Comparison of ENCODE assay signal across 8 mouse cellular contexts in genomic region chr6:31190628-31191373, GRCm38 (mm10).
DNase-seq lines count a peak whose midpoint lies in the region; ATAC-seq lines count a peak whose summit lies in the region.

No protein-coding gene starts in this region.

- WGBS in forebrain, embryonic 14.5 days = 48% methylated on average over 5 of the region's 5 CpGs
- 58% methylated on average over 5 of the region's 5 CpGs for WGBS in forebrain, embryonic 12.5 days
- WGBS in midbrain, embryonic 13.5 days = 48% methylated on average over 5 of the region's 5 CpGs
- 52% methylated on average over 5 of the region's 5 CpGs for WGBS in midbrain, embryonic 15.5 days
- WGBS in stomach, embryonic 16.5 days = 40% methylated on average over 5 of the region's 5 CpGs

- DNase-seq in forebrain, embryonic 14.5 days (ENCODE audit: low spot score) = peak; percentile 79
- peak; percentile 49 for DNase-seq in forelimb bud, embryonic 11.5 days (ENCODE audit: low read depth, low spot score)
- DNase-seq in layer of hippocampus, adult 9-10 months (ENCODE audit: low spot score) = no peak
- DNase-seq in gastrocnemius, postnatal 25 days = no peak

- H3K4me1 ChIP-seq in forebrain, embryonic 14.5 days (ENCODE audit: control insufficient read depth, insufficient read depth, low read length) = no peaks in the 10 kb centered on the region
- H3K4me1 ChIP-seq in forebrain, embryonic 12.5 days = no peaks in the 10 kb centered on the region
- H3K4me1 ChIP-seq in midbrain, embryonic 13.5 days (replicated peaks) = no peaks in the 10 kb centered on the region
- H3K4me1 ChIP-seq in midbrain, embryonic 15.5 days = no peaks in the 10 kb centered on the region
- H3K4me1 ChIP-seq in stomach, embryonic 16.5 days (ENCODE audit: control insufficient read depth, insufficient read depth, low read length) = 0 out of 2 replicates have a peak, but pooled peaks cover 5% of the 10 kb centered on the region

- H3K4me2 ChIP-seq in forebrain, embryonic 14.5 days (ENCODE audit: low read length) = no peak overlapping the region
- no peak overlapping the region for H3K4me2 ChIP-seq in forebrain, embryonic 12.5 days
- no peak overlapping the region for H3K4me2 ChIP-seq in midbrain, embryonic 13.5 days (replicated peaks)
- no peak overlapping the region for H3K4me2 ChIP-seq in midbrain, embryonic 15.5 days
- no peak overlapping the region for H3K4me2 ChIP-seq in stomach, embryonic 16.5 days (ENCODE audit: low read depth, low read length)

- H3K9ac ChIP-seq in forebrain, embryonic 14.5 days (ENCODE audit: low read length) = no peak overlapping the region
- no peak overlapping the region for H3K9ac ChIP-seq in forebrain, embryonic 12.5 days
- H3K9ac ChIP-seq in midbrain, embryonic 13.5 days (replicated peaks) = no peak overlapping the region
- H3K9ac ChIP-seq in midbrain, embryonic 15.5 days = no peak overlapping the region
- H3K9ac ChIP-seq in stomach, embryonic 16.5 days (ENCODE audit: low read length) = no peak overlapping the region

- H3K36me3 ChIP-seq in forebrain, embryonic 14.5 days (ENCODE audit: control insufficient read depth, insufficient read depth, low read length) = no peaks in the 10 kb centered on the region
- H3K36me3 ChIP-seq in forebrain, embryonic 12.5 days (replicated peaks) = no peaks in the 10 kb centered on the region
- H3K36me3 ChIP-seq in midbrain, embryonic 13.5 days = no peaks in the 10 kb centered on the region
- no peaks in the 10 kb centered on the region for H3K36me3 ChIP-seq in midbrain, embryonic 15.5 days (replicated peaks)
- H3K36me3 ChIP-seq in stomach, embryonic 16.5 days (ENCODE audit: control insufficient read depth, insufficient read depth, low read length) = no peaks in the 10 kb centered on the region

- no peak for ATAC-seq in forebrain, embryonic 14.5 days
- no peak for ATAC-seq in forebrain, embryonic 12.5 days (ENCODE audit: low FRiP score)
- ATAC-seq in midbrain, embryonic 13.5 days = peak; percentile 20; the same call in 1 of the 2 replicates
- no peak for ATAC-seq in midbrain, embryonic 15.5 days (replicated peaks)
- peak; percentile 37; the same call in 1 of the 2 replicates for ATAC-seq in stomach, embryonic 16.5 days (ENCODE audit: insufficient read depth, low FRiP score)

- H3K27ac ChIP-seq in forebrain, embryonic 14.5 days (ENCODE audit: low read depth, low read length) = no peak overlapping the region
- no peak overlapping the region for H3K27ac ChIP-seq in forebrain, embryonic 12.5 days
- no peak overlapping the region for H3K27ac ChIP-seq in midbrain, embryonic 13.5 days
- H3K27ac ChIP-seq in midbrain, embryonic 15.5 days = no peak overlapping the region
- peak overlapping the region; percentile 40 for H3K27ac ChIP-seq in stomach, embryonic 16.5 days (ENCODE audit: low read length)

- H3K4me3 ChIP-seq in forebrain, embryonic 14.5 days (ENCODE audit: low read depth, low read length) = no peak overlapping the region
- no peak overlapping the region for H3K4me3 ChIP-seq in forebrain, embryonic 12.5 days (replicated peaks)
- no peak overlapping the region for H3K4me3 ChIP-seq in midbrain, embryonic 13.5 days (replicated peaks)
- no peak overlapping the region for H3K4me3 ChIP-seq in midbrain, embryonic 15.5 days
- H3K4me3 ChIP-seq in stomach, embryonic 16.5 days (replicated peaks; ENCODE audit: low read length) = no peak overlapping the region

- H3K27me3 ChIP-seq in forebrain, embryonic 14.5 days (replicated peaks; ENCODE audit: control insufficient read depth, insufficient read depth, low read length) = no peaks in the 10 kb centered on the region
- H3K27me3 ChIP-seq in forebrain, embryonic 12.5 days = no peaks in the 10 kb centered on the region
- no peaks in the 10 kb centered on the region for H3K27me3 ChIP-seq in midbrain, embryonic 13.5 days
- H3K27me3 ChIP-seq in midbrain, embryonic 15.5 days (replicated peaks) = no peaks in the 10 kb centered on the region
- H3K27me3 ChIP-seq in stomach, embryonic 16.5 days (ENCODE audit: control insufficient read depth, insufficient read depth, low read length) = no peaks in the 10 kb centered on the region

- H3K9me3 ChIP-seq in forebrain, embryonic 14.5 days (replicated peaks; ENCODE audit: control insufficient read depth, low read length) = no peaks in the 10 kb centered on the region
- no peaks in the 10 kb centered on the region for H3K9me3 ChIP-seq in forebrain, embryonic 12.5 days
- H3K9me3 ChIP-seq in midbrain, embryonic 13.5 days = no peaks in the 10 kb centered on the region
- H3K9me3 ChIP-seq in midbrain, embryonic 15.5 days = no peaks in the 10 kb centered on the region
- no peaks in the 10 kb centered on the region for H3K9me3 ChIP-seq in stomach, embryonic 16.5 days (replicated peaks; ENCODE audit: control insufficient read depth, low read length)

Comparison
In these comparisons a context has a peak if more than half of its experiments do, and no peak if none do; other contexts are left out.
1. ATAC-seq: peak in midbrain, embryonic 13.5 days (single experiment) and stomach, embryonic 16.5 days (single experiment); none in forebrain, embryonic 14.5 days (single experiment), forebrain, embryonic 12.5 days (single experiment) and midbrain, embryonic 15.5 days (single experiment).
2. DNase-seq: peak in forebrain, embryonic 14.5 days (single experiment) and forelimb bud, embryonic 11.5 days (single experiment); none in layer of hippocampus, adult 9-10 months (single experiment) and gastrocnemius, postnatal 25 days (single experiment).